In genomic region chr9:60718284-60718683, GRCm38 (mm10) we compare ENCODE assay signal across 8 mouse cellular contexts. TPM values are rescaled to one million over a fixed set of nuclear protein-coding genes. Genes with fewer than 3 reads are reported as not detected.
A peak's percentile ranks its signal among the peaks of the same experiment; 100 is the strongest.
DNase-seq lines count a peak whose midpoint lies in the region; ATAC-seq and TF ChIP-seq lines count a peak whose summit lies in the region.

No protein-coding gene starts in this region.

- peak; percentile 40 for DNase-seq in cerebellum, adult 11 months
- DNase-seq in cerebellum, adult 11-12 months = no peak
- DNase-seq in liver, adult 2 months (ENCODE audit: extremely low read depth, low read depth, low spot score) = peak; percentile 33
- no peak for DNase-seq in liver, embryonic 11.5 days (ENCODE audit: low spot score)
- peak; percentile 68 for DNase-seq in adrenal gland, postnatal 14 days
- DNase-seq in forelimb bud, embryonic 11.5 days (ENCODE audit: low read depth, low spot score) = peak; percentile 41
- peak; percentile 35 for DNase-seq in lung, adult 2 months
- peak; percentile 73 for DNase-seq in thymus, postnatal 4 days

- no peaks in the 10 kb centered on the region for H3K79me2 ChIP-seq in liver, adult 2 months (ENCODE audit: control insufficient read depth, insufficient read depth, low read length)

- no peaks in the 10 kb centered on the region for H3K9me3 ChIP-seq in liver, embryonic 11.5 days (ENCODE audit: control insufficient read depth, low read length)

- WGBS in liver, adult 2 months = 56% methylated on average over 3 of the region's 3 CpGs
- 53% methylated on average over 3 of the region's 3 CpGs for WGBS in liver, embryonic 11.5 days
- 44% methylated on average over 3 of the region's 3 CpGs for WGBS in lung, adult 2 months

- no peaks in the 10 kb centered on the region for H3K4me1 ChIP-seq in liver, adult 2 months (ENCODE audit: control insufficient read depth, insufficient read depth, low read length)
- H3K4me1 ChIP-seq in liver, embryonic 11.5 days (replicated peaks; ENCODE audit: control insufficient read depth, insufficient read depth, low read length) = no peaks in the 10 kb centered on the region
- no peaks in the 10 kb centered on the region for H3K4me1 ChIP-seq in lung, adult 2 months (ENCODE audit: control insufficient read depth, insufficient read depth, low read length)

- H3K4me3 ChIP-seq in liver, adult 2 months (ENCODE audit: insufficient read depth, low read depth, low read length) = no peak overlapping the region
- H3K4me3 ChIP-seq in liver, embryonic 11.5 days (ENCODE audit: low read depth, low read length) = no peak overlapping the region
- H3K4me3 ChIP-seq in lung, adult 2 months (replicated peaks; ENCODE audit: extremely low read depth, low read depth, low read length) = no peak overlapping the region

- no peaks in the 10 kb centered on the region for H3K36me3 ChIP-seq in liver, adult 2 months (ENCODE audit: control insufficient read depth, insufficient read depth, low read length)
- no peaks in the 10 kb centered on the region for H3K36me3 ChIP-seq in liver, embryonic 11.5 days (ENCODE audit: control insufficient read depth, insufficient read depth, low read length)

- H3K4me2 ChIP-seq in liver, embryonic 11.5 days = no peak overlapping the region

- peaks cover 2% of the 10 kb centered on the region; the same call in 1 of the 2 replicates for H3K27me3 ChIP-seq in liver, adult 2 months (ENCODE audit: control insufficient read depth, insufficient read depth, low read length)
- H3K27me3 ChIP-seq in liver, embryonic 11.5 days (replicated peaks; ENCODE audit: control insufficient read depth, insufficient read depth, low read length) = peaks cover 12% of the 10 kb centered on the region

- peak; percentile 58 for TF ChIP-seq CTCF in liver, adult 2 months (IDR thresholded peaks at IDR 0.05; ENCODE audit: low read depth, low read length)
- TF ChIP-seq CTCF in lung, adult 2 months (IDR thresholded peaks at IDR 0.05; ENCODE audit: insufficient read depth, low read length) = peak; percentile 57

- no peak for TF ChIP-seq POLR2A in liver, adult 2 months (IDR thresholded peaks at IDR 0.05; ENCODE audit: extremely low read depth, insufficient read depth, low read length)
- TF ChIP-seq POLR2A in lung, adult 2 months (IDR thresholded peaks at IDR 0.05; ENCODE audit: borderline replicate concordance, extremely low read depth, low read depth, low read length) = no peak

- no peak overlapping the region for H3K9ac ChIP-seq in liver, adult 2 months (ENCODE audit: low read depth, low read length)
- H3K9ac ChIP-seq in liver, embryonic 11.5 days (ENCODE audit: low read depth, low read length) = no peak overlapping the region

- H3K27ac ChIP-seq in liver, adult 2 months (replicated peaks; ENCODE audit: insufficient read depth, low read depth, low read length) = no peak overlapping the region
- H3K27ac ChIP-seq in liver, embryonic 11.5 days (ENCODE audit: low read depth, low read length) = no peak overlapping the region

- ATAC-seq in liver, embryonic 11.5 days (replicated peaks; ENCODE audit: low FRiP score) = no peak

RNA-seq across cellular contexts. Expression of gene Larp6, which starts 5.5 kb away (rescaled TPM):
- total RNA-seq in liver, adult 2 months (2014; rRNA removed) = not detected in 2 replicates
- 0.04 TPM in 1 of 2 replicates, not detected in the other for polyA plus RNA-seq in liver, adult 2 months (2012; rRNA removed)
- 0.31 and 0.38 TPM in 2 replicates for polyA plus RNA-seq in liver, embryonic 11.5 days (2014; fragmentation: Nextera tagmentation; extraction: Ambion mirVana)
- total RNA-seq in adrenal gland, postnatal 14 days (2021) = 2.3 and 2.7 TPM in 2 replicates
- polyA plus RNA-seq in lung, adult 2 months (2012; rRNA removed) = 1.9 and 2.2 TPM in 2 replicates

RNA-seq across cellular contexts. Expression of gene Lrrc49, which starts 30.3 kb away (rescaled TPM):
- 0.28 and 0.40 TPM in 2 replicates for total RNA-seq in liver, adult 2 months (2014; rRNA removed)
- polyA plus RNA-seq in liver, adult 2 months (2012; rRNA removed) = 0.11 and 0.17 TPM in 2 replicates
- polyA plus RNA-seq in liver, embryonic 11.5 days (2014; fragmentation: Nextera tagmentation; extraction: Ambion mirVana) = 4.3 and 4.4 TPM in 2 replicates
- total RNA-seq in adrenal gland, postnatal 14 days (2021) = 21.0 and 24.2 TPM in 2 replicates
- 3.7 and 5.4 TPM in 2 replicates for polyA plus RNA-seq in lung, adult 2 months (2012; rRNA removed)

Comparison
In these comparisons a context has a peak if more than half of its experiments do, and no peak if none do; other contexts are left out.
1. DNase-seq: peak in cerebellum, adult 11 months (single experiment), liver, adult 2 months (single experiment), adrenal gland, postnatal 14 days (single experiment), forelimb bud, embryonic 11.5 days (single experiment), lung, adult 2 months (single experiment) and thymus, postnatal 4 days (single experiment); none in cerebellum, adult 11-12 months (single experiment) and liver, embryonic 11.5 days (single experiment).